Mouse (Mus musculus) brain, embryonic 14.5 days (tissue): ENCODE data around the gene Anxa9.

ENCODE experiments used
- CTCF ChIP-seq: fragments of 200-500 bp; IDR thresholded peaks from 2 replicates; pipeline ENCODE4 v1.5.1; 2012; ENCODE audit warnings: inconsistent platforms, mild to moderate bottlenecking, moderate library complexity, borderline replicate concordance; ENCODE audit not compliant: insufficient read depth, insufficient read length; ENCODE audit errors: extremely low read depth
- POLR2A ChIP-seq: fragments of 200-500 bp; IDR thresholded peaks from 2 replicates; pipeline ENCODE4 v1.6.1; 2012; ENCODE audit warnings: mild to moderate bottlenecking, inconsistent platforms, borderline replicate concordance; ENCODE audit not compliant: poor library complexity, insufficient read depth, insufficient read length, severe bottlenecking; ENCODE audit errors: extremely low read depth

DNA sequence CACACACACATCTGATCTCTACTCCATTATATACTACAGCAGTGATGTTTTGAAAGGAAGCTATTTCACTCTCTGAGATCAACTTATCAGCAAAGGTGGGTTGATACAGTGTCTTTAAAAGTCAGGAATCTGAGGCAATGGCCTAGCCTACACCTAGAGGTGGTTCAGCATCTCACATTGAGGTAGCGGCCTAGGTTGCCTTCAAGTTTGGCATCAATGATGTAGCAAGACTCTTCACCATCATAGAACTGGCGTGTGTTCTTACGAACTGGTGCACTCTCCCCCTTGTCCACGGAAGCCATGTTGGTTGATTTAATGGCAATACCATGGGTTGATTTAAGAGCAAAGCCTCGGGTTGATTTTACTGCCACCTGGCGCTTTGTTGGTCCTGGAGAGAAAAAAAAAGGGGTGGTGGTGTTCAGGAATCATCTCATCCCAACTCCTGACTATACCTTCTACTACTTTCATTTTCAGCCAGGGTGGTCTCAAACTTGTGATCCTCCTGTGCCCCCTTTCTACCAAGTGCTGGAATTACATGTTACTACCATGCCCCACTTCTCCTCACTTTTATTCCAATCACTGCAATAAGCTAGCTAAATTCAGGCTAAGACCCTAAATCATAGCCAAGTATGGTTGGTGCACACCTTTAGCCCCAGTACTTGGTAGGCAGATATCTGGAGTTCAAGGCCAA lies 17.6 kb upstream of the Anxa9 start:
- 0 out of 2 replicates have a peak, but pooled peaks have one; percentile 15 for TF ChIP-seq CTCF
- no peak for TF ChIP-seq POLR2A
